Mouse (Mus musculus): ENCODE data around the gene St3gal5. TPM values are rescaled to one million over a fixed set of nuclear protein-coding genes. Genes with fewer than 3 reads are reported as not detected.
"Not testable (repeated sequence)": the region's sequence is repeated elsewhere in the genome, so short reads cannot be mapped to it uniquely, and the experiment has no call there.

St3gal5 gene
- polyA plus RNA-seq (2015; fragmentation: Nextera tagmentation; extraction: Ambion mirVana), result 40.7 and 42.4 TPM in 2 replicates

- Histone ChIP-seq H3K27me3 (no peaks in the 10 kb centered on the region), H3K27ac (peak within 1 kb of the TSS; percentile 89), H3K4me2 (replicated peaks) (peak within 1 kb of the TSS; percentile 91), H3K36me3 (no peaks in the 10 kb centered on the region), H3K4me1 (replicated peaks) (peaks cover 41% of the 10 kb centered on the region), H3K9ac (replicated peaks) (peak within 1 kb of the TSS; percentile 92), H3K4me3 (replicated peaks) (peak within 1 kb of the TSS; percentile 87), H3K9me3 (no peaks in the 10 kb centered on the region)
- WGBS, result under 1% methylated on average over 70 of the region's 81 CpGs
- peak; percentile 97 for ATAC-seq
Observed at GRCm38 (mm10) chr6:72097181-72097995, at the start of gene St3gal5. St3gal5 (plus strand) TSS chr6:72097592.

GRCm38 (mm10) chr6:72048643-72049042 lies 48.7 kb upstream of the St3gal5 start:
- Histone ChIP-seq H3K27me3 (no peaks in the 10 kb centered on the region), H3K4me2 (replicated peaks) (no peak overlapping the region), H3K9me3 (no peaks in the 10 kb centered on the region), H3K4me1 (replicated peaks) (no peaks in the 10 kb centered on the region), H3K27ac (no peak overlapping the region), H3K36me3 (no peaks in the 10 kb centered on the region), H3K9ac (replicated peaks) (no peak overlapping the region), H3K4me3 (replicated peaks) (no peak overlapping the region)
- WGBS, result 90% methylated on average over 5 of the region's 5 CpGs
- no peak for ATAC-seq

GRCm38 (mm10) chr6:72049941-72050340 lies 47.5 kb upstream of the St3gal5 start:
- Histone ChIP-seq H3K4me2 (replicated peaks) (no peak overlapping the region), H3K27ac (no peak overlapping the region), H3K36me3 (no peaks in the 10 kb centered on the region), H3K4me1 (replicated peaks) (no peaks in the 10 kb centered on the region), H3K4me3 (replicated peaks) (no peak overlapping the region), H3K9me3 (no peaks in the 10 kb centered on the region), H3K9ac (replicated peaks) (no peak overlapping the region), H3K27me3 (no peaks in the 10 kb centered on the region)
- 69% methylated on average over 6 of the region's 6 CpGs for WGBS
- 0 out of 2 replicates have a peak, but pooled peaks have one; percentile 24 for ATAC-seq

- Histone ChIP-seq H3K27ac (no peak overlapping the region), H3K36me3 (no peaks in the 10 kb centered on the region), H3K9me3 (no peaks in the 10 kb centered on the region), H3K9ac (replicated peaks) (no peak overlapping the region), H3K27me3 (no peaks in the 10 kb centered on the region), H3K4me1 (replicated peaks) (no peaks in the 10 kb centered on the region), H3K4me3 (replicated peaks) (no peak overlapping the region), H3K4me2 (replicated peaks) (no peak overlapping the region)
- ATAC-seq, result no peak
- 81% methylated on average over 7 of the region's 7 CpGs for WGBS
Observed at GRCm38 (mm10) chr6:72050827-72051226, 46.6 kb upstream of the St3gal5 start.

- no peak overlapping the region for H3K9ac ChIP-seq (replicated peaks)
- no peak overlapping the region for H3K27ac ChIP-seq
- H3K27me3 ChIP-seq, result no peaks in the 10 kb centered on the region
- no peaks in the 10 kb centered on the region for H3K4me1 ChIP-seq (replicated peaks)
- H3K4me2 ChIP-seq (replicated peaks), result no peak overlapping the region
- H3K36me3 ChIP-seq, result no peaks in the 10 kb centered on the region
- H3K9me3 ChIP-seq, result no peaks in the 10 kb centered on the region
- H3K4me3 ChIP-seq (replicated peaks), result no peak overlapping the region
- ATAC-seq, result no peak
- WGBS, result 92% methylated on average over 2 of the region's 2 CpGs
Observed at GRCm38 (mm10) chr6:72051247-72051646, 46.1 kb upstream of the St3gal5 start.

GRCm38 (mm10) chr6:72051757-72052156 lies 45.6 kb upstream of the St3gal5 start:
- H3K9me3 ChIP-seq, result no peaks in the 10 kb centered on the region
- H3K4me2 ChIP-seq (replicated peaks), result no peak overlapping the region
- H3K27me3 ChIP-seq, result no peaks in the 10 kb centered on the region
- WGBS, result 62% methylated on average over 6 of the region's 6 CpGs
- H3K27ac ChIP-seq, result no peak overlapping the region
- no peak overlapping the region for H3K4me3 ChIP-seq (replicated peaks)
- no peaks in the 10 kb centered on the region for H3K36me3 ChIP-seq
- no peak overlapping the region for H3K9ac ChIP-seq (replicated peaks)
- H3K4me1 ChIP-seq (replicated peaks), result no peaks in the 10 kb centered on the region
- ATAC-seq, result no peak

GRCm38 (mm10) chr6:72056548-72056947 lies 40.8 kb upstream of the St3gal5 start:
- 75% methylated on average over 2 of the region's 2 CpGs for WGBS
- ATAC-seq, result no peak
- Histone ChIP-seq H3K4me1 (replicated peaks) (no peaks in the 10 kb centered on the region), H3K9ac (replicated peaks) (no peak overlapping the region), H3K4me2 (replicated peaks) (no peak overlapping the region), H3K4me3 (replicated peaks) (no peak overlapping the region), H3K36me3 (no peaks in the 10 kb centered on the region), H3K27ac (no peak overlapping the region), H3K9me3 (no peaks in the 10 kb centered on the region), H3K27me3 (no peaks in the 10 kb centered on the region)

GRCm38 (mm10) chr6:72058398-72058889 lies 38.9 kb upstream of the St3gal5 start:
- Histone ChIP-seq H3K4me1 (replicated peaks) (no peaks in the 10 kb centered on the region), H3K27ac (no peak overlapping the region), H3K36me3 (no peaks in the 10 kb centered on the region), H3K4me2 (replicated peaks) (no peak overlapping the region), H3K9ac (replicated peaks) (no peak overlapping the region), H3K9me3 (no peaks in the 10 kb centered on the region), H3K4me3 (replicated peaks) (no peak overlapping the region), H3K27me3 (no peaks in the 10 kb centered on the region)
- WGBS, result 87% methylated on average over 9 of the region's 9 CpGs
- no peak for ATAC-seq

- not testable (repeated sequence) for ATAC-seq; H3K9me3 ChIP-seq; H3K9ac ChIP-seq (replicated peaks); H3K27me3 ChIP-seq; H3K27ac ChIP-seq; H3K4me2 ChIP-seq (replicated peaks); H3K36me3 ChIP-seq; H3K4me1 ChIP-seq (replicated peaks); H3K4me3 ChIP-seq (replicated peaks)
- WGBS, result 52% methylated on average over 10 of the region's 10 CpGs
Observed at GRCm38 (mm10) chr6:72060677-72061076, 36.7 kb upstream of the St3gal5 start.

- no peak overlapping the region for H3K27ac ChIP-seq
- no peaks in the 10 kb centered on the region for H3K9me3 ChIP-seq
- no peak overlapping the region for H3K4me2 ChIP-seq (replicated peaks)
- H3K4me3 ChIP-seq (replicated peaks), result no peak overlapping the region
- H3K27me3 ChIP-seq, result no peaks in the 10 kb centered on the region
- H3K9ac ChIP-seq (replicated peaks), result no peak overlapping the region
- no peak for ATAC-seq
- H3K4me1 ChIP-seq (replicated peaks), result no peaks in the 10 kb centered on the region
- H3K36me3 ChIP-seq, result no peaks in the 10 kb centered on the region
- 89% methylated on average over 6 of the region's 6 CpGs for WGBS
Observed at GRCm38 (mm10) chr6:72063718-72064117, 33.7 kb upstream of the St3gal5 start.

- no peak overlapping the region for H3K9ac ChIP-seq (replicated peaks)
- no peaks in the 10 kb centered on the region for H3K4me1 ChIP-seq (replicated peaks)
- no peak overlapping the region for H3K4me2 ChIP-seq (replicated peaks)
- no peak overlapping the region for H3K27ac ChIP-seq
- H3K9me3 ChIP-seq, result no peaks in the 10 kb centered on the region
- 66% methylated on average over 10 of the region's 10 CpGs for WGBS
- H3K27me3 ChIP-seq, result no peaks in the 10 kb centered on the region
- H3K4me3 ChIP-seq (replicated peaks), result no peak overlapping the region
- ATAC-seq, result no peak
- no peaks in the 10 kb centered on the region for H3K36me3 ChIP-seq
Observed at GRCm38 (mm10) chr6:72065988-72066387, 31.4 kb upstream of the St3gal5 start.

GRCm38 (mm10) chr6:72068436-72068835 lies 29.0 kb upstream of the St3gal5 start:
- 91% methylated on average over 4 of the region's 4 CpGs for WGBS
- Histone ChIP-seq H3K4me3 (replicated peaks) (no peak overlapping the region), H3K4me1 (replicated peaks) (no peaks in the 10 kb centered on the region), H3K36me3 (no peaks in the 10 kb centered on the region), H3K4me2 (replicated peaks) (no peak overlapping the region), H3K9ac (replicated peaks) (no peak overlapping the region), H3K27me3 (no peaks in the 10 kb centered on the region), H3K9me3 (no peaks in the 10 kb centered on the region), H3K27ac (no peak overlapping the region)
- ATAC-seq, result no peak
